Mouse (Mus musculus) forebrain, embryonic 10.5 days (tissue): Measurements from ENCODE around the gene Gm3633. TPM values are rescaled to one million over a fixed set of nuclear protein-coding genes. Genes with fewer than 3 reads are reported as not detected.
"Not testable (repeated sequence)": the region's sequence is repeated elsewhere in the genome, so short reads cannot be mapped to it uniquely, and the experiment has no call there.

Experiments
- DNase-seq: peaks from one replicate; pipeline ENCODE4 v3.0.0-alpha.2; 2017; ENCODE audit warnings: low spot score; ENCODE audit errors: extremely low spot score
- H3K27ac ChIP-seq: fragments of 300-500 bp; sonication (generic); 2 replicates; pipeline ENCODE4 v1.5.1; 2016; ENCODE audit warnings: mild to moderate bottlenecking
- H3K27me3 ChIP-seq: fragments of 300-500 bp; sonication (generic); 2 replicates; pipeline ENCODE4 v1.6.1; 2016; ENCODE audit warnings: mild to moderate bottlenecking; ENCODE audit not compliant: poor library complexity, severe bottlenecking
- H3K36me3 ChIP-seq: fragments of 300-500 bp; sonication (generic); replicated peaks from 2 replicates; pipeline ENCODE4 v1.6.1; 2016; ENCODE audit warnings: mild to moderate bottlenecking, moderate library complexity
- H3K4me1 ChIP-seq: fragments of 300-500 bp; sonication (generic); 2 replicates; pipeline ENCODE4 v1.6.1; 2016
- H3K4me3 ChIP-seq: fragments of 300-500 bp; sonication (generic); 2 replicates; pipeline ENCODE4 v1.5.1; 2016; ENCODE audit warnings: mild to moderate bottlenecking, moderate library complexity
- H3K9me3 ChIP-seq: fragments of 300-500 bp; sonication (generic); 2 replicates; pipeline ENCODE4 v1.6.1; 2016; ENCODE audit warnings: mild to moderate bottlenecking, moderate library complexity
- WGBS: fragments of 180-500 bp; shearing (Covaris S2); methylation state at CpG from one replicate; pipeline ENCODE4 v1.1.7; 2016; 5-methylcytosine and 5-hydroxymethylcytosine counted together
- microRNA-seq: library from miRNA; unstranded; fragments of <30 nt; microRNA quantifications from one replicate; pipeline ENCODE4, GENCODE M21; 2017
- polyA plus RNA-seq: library from polyadenylated mRNA; unstranded; fragments of >200 nt; fragmentation: Nextera tagmentation; extraction: Ambion mirVana; gene quantifications from 2 replicates; pipeline ENCODE4 v1.2.1, GENCODE M21; 2016

The Gm3633 gene
- polyA plus RNA-seq = not detected in 2 replicates

GRCm38 (mm10) chr14:42641817-42642216 lies at the start of gene Gm3633:
Gm3633 (minus strand) TSS chr14:42641917.
- H3K4me3 ChIP-seq, DNase-seq, H3K27ac ChIP-seq, H3K9me3 ChIP-seq, H3K27me3 ChIP-seq, H3K4me1 ChIP-seq, H3K36me3 ChIP-seq: not testable (repeated sequence)
- 100% methylated on average over 1 of the region's 2 CpGs for WGBS

GRCm38 (mm10) chr14:42655638-42656037 lies 13.9 kb upstream of the Gm3633 start, which contains the start of gene Gm10378:
Gm10378 (plus strand) TSS chr14:42655938.
- WGBS = no CpG with 5 or more reads among the region's 1 CpGs
- H3K9me3 ChIP-seq, DNase-seq: not testable (repeated sequence)

DNA sequence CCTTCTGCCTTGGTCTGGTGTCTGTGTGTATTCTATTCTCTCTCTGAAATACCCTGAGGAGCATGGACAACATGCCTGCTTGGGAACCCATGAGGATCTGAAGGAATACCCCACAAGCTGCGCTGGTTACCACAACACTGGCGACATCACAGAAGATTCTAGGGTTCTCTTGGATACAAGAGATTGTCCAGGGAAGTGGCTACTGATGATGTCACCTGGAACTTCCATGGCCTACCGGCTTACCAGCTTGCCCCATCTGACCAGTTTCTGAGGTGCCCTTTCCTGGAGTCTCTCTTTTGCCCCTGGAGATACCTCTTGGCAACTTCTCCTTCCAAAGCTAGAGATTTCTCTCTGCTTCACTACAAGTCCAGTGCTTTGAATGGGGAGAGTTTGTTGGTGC lies 41.9 kb downstream of the Gm3633 start, which contains the start of gene Gm17124:
TSS of gene Gm17124 (minus strand) at position 101 of the 400 bp plus-strand sequence.
- no CpG with 5 or more reads among the region's 3 CpGs for WGBS
- not testable (repeated sequence) for H3K27me3 ChIP-seq, H3K36me3 ChIP-seq, H3K4me1 ChIP-seq, H3K4me3 ChIP-seq, H3K9me3 ChIP-seq, H3K27ac ChIP-seq, DNase-seq

More at GRCm38 (mm10) chr14:42655638-42656037, 13.9 kb upstream of the Gm3633 start, which contains the start of gene Gm10378:
- H3K27me3 ChIP-seq, H3K4me1 ChIP-seq, H3K4me3 ChIP-seq, H3K27ac ChIP-seq, H3K36me3 ChIP-seq: not testable (repeated sequence)

Small RNA genes within 50 kb of the gene (microRNA-seq; reads per million reads assigned to microRNA genes)
- gene Gm23620 (not detected), gene Gm25228 (not detected)

Other genes with a start within 250 kb of the Gm3633 start
- gene Gm8005, start 202.2 kb downstream of the Gm3633 start, polyA plus RNA-seq = not detected in 2 replicates
- gene Gm8011, start 178.0 kb downstream of the Gm3633 start, polyA plus RNA-seq = not detected in 2 replicates
- not detected in 2 replicates for gene Gm8020, start 139.6 kb downstream of the Gm3633 start, polyA plus RNA-seq
- gene Gm8024, start 117.6 kb downstream of the Gm3633 start, polyA plus RNA-seq = not detected in 2 replicates
- gene Gm17124, start 42.0 kb downstream of the Gm3633 start, polyA plus RNA-seq = not detected in 2 replicates
- gene Gm10378, start 14.0 kb upstream of the Gm3633 start, polyA plus RNA-seq = not detected in 2 replicates
- gene Gm3015, start 126.9 kb upstream of the Gm3633 start, polyA plus RNA-seq = not detected in 2 replicates
- not detected in 2 replicates for gene Gm10377, start 156.1 kb upstream of the Gm3633 start, polyA plus RNA-seq
- not detected in 2 replicates for gene Gm21977, start 211.6 kb upstream of the Gm3633 start, polyA plus RNA-seq